Mouse (Mus musculus) right cerebral cortex, postnatal 36 days (tissue): ENCODE measurements around the gene Hist1h4n.

ENCODE experiments used
- DNase-seq, 2 experiments: peaks; one replicate each; pipeline ENCODE4 v3.0.0; 2022; ENCODE audit warnings: low spot score in 2 of 2, mixed read lengths in 1 of 2

Gene Hist1h4n

DNA sequence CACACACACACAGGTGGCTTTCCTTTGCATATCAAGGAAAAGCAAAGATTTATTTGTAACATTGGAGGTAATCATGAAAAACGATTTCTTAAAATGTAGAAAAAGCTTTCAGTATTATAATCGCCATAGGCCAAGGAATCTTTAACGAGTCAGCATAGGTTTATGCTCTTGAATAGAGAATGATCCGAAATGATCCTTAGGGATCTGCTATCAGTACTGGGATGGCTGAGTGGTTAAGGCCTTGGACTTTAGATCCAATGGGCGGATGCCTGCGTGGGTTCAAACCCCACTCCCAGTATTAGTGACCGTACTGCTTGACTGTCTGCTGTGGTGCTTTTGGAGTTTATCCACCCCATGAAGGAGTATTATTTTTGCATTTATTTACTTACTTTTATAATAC lies 36.4 kb downstream of the Hist1h4n start:
- no peak for DNase-seq

GRCm38 (mm10) chr13:21790601-21791283 lies 41.3 kb downstream of the Hist1h4n start:
- DNase-seq = no peak

GRCm38 (mm10) chr13:21789925-21790324 lies 42.1 kb downstream of the Hist1h4n start:
- no peak for DNase-seq

DNA sequence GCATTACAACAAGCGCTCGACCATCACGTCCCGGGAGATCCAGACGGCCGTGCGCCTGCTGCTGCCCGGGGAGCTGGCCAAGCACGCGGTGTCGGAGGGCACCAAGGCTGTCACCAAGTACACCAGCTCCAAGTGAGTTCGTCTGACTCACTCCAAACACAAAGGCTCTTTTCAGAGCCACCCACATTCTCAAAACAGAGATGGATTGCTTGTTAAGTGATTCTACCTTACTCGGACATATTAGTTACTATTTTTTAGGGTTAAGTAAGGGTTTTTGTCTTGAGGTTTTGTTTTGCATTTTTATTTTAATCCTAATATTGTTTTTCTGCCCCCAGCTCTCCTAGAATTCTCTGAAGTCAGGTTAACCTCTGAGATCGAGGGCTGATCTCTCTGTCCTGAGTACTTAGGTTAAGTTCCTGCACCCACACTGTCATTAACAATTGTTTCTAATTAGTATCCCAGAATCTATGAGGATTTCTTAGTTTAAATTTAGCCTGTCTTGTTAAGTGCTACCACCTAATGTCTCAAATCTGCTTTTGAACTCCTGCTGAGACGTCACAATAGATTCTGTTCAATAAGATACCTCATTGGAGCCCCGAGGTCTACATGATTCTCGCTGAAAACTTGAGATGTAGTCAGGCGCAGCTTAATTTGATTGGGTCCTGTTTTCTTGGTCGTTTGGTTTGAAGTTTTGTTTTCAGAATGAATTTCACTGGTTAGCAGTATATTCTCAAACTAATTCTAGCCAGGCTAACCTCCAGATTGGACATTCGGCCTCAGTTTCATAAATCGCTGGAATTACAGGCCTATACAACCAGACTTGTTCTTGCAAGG lies 44.0 kb downstream of the Hist1h4n start:
- DNase-seq = no peak

DNA sequence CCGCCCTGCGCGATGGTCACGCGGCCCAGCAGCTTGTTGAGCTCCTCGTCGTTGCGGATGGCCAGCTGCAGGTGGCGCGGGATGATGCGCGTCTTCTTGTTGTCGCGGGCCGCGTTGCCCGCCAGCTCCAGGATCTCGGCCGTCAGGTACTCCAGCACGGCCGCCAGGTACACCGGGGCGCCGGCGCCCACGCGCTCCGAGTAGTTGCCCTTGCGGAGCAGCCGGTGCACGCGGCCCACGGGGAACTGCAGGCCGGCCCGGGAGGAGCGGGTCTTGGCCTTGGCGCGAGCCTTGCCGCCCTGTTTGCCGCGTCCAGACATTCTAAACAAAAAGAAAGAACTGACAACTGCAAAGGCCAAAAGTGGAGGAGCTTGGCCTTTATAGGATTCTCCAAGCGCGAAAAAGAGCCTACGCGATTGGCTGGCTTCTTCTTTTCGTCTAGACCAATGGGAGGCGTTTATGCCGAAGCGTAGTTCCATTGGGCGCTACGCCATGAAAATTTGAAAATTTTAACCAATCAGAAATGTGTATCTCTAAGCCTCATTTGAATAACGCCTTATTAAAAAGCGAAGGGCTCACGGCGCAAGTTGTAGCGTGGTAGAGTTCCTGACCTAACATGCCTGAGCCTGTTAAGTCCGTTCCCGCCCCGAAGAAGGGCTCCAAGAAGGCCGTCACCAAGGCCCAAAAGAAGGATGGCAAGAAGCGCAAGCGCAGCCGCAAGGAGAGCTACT lies 44.9 kb downstream of the Hist1h4n start, which contains the start of the genes Hist1h2an and Hist1h2bp:
Gene Hist1h2an, minus strand, starts transcription at position 320 of the 731 bp plus-strand sequence.
Gene Hist1h2bp, plus strand, starts transcription at position 563 of the 731 bp plus-strand sequence.
- DNase-seq = peak; percentile 87 to 91

DNA sequence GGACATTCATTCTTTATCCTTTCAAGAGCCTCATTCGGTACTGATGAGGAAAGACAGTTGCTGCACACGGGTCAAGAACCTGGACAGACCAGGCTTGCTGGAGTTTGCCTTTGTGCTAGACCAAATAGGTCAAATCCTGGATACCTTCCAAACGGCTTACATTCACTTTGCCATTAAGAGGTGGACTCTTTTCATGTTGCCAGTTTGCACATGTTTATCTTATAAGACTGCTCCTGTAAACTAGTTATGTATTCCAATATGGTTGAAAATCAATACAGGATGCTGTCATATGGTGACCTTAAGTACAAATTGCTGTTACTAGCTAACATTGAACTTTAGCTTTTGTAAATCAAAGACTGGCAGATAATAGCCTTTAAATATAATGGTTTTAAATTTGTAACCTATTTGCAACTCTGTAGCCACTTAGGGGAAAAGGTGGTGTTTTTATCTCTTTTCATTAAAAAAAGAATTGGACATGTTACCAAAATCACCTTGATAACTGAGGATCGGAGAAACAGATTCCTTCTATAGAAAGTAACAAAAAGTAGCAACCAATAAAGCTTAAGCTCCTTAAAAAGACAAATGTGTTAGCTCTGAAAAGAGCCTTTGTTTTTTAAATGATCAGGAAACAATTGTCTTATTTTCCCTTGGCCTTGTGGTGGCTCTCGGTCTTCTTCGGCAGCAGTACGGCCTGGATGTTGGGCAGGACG lies 45.7 kb downstream of the Hist1h4n start:
- no peak for DNase-seq

DNA sequence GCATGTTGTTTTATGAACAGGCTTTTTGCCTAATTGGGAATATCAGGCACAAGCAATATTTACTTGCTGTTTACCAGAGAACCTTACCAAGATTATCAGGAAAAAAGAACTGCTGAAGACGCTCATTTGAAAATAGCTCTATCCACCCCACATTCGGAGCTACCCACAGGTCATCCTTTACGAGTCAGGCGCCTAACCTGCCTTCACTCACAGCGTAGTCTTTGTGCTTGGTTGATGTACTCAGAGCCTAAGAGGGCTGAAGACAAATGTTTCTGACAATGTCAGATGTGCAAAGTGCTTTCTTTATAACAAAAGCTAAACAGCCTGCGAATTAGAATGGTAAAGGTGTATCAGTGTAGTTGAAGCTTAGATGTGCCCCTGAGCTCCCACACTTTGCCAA lies 47.7 kb downstream of the Hist1h4n start:
- no peak for DNase-seq

GRCm38 (mm10) chr13:21783734-21784161 lies 48.2 kb downstream of the Hist1h4n start:
- DNase-seq = peak; percentile 3

DNA sequence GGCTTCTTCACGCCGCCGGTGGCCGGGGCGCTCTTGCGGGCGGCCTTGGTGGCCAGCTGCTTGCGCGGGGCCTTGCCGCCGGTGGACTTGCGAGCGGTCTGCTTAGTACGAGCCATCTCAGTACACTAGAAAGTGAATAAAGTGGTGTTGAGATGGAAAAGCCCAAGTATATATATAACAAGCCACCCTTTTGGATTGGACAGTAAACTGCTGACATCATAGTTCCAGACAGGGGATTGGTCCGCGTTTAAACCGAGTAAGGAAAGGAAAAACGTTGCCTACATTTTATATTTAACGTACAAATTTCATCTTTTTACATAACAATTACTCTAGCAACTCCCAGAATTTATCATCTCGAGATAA lies 48.8 kb downstream of the Hist1h4n start, which contains the start of gene Hist1h3i:
Gene Hist1h3i, minus strand, starts transcription at position 116 of the 363 bp plus-strand sequence.
- DNase-seq = peak; percentile 55 to 66

DNA sequence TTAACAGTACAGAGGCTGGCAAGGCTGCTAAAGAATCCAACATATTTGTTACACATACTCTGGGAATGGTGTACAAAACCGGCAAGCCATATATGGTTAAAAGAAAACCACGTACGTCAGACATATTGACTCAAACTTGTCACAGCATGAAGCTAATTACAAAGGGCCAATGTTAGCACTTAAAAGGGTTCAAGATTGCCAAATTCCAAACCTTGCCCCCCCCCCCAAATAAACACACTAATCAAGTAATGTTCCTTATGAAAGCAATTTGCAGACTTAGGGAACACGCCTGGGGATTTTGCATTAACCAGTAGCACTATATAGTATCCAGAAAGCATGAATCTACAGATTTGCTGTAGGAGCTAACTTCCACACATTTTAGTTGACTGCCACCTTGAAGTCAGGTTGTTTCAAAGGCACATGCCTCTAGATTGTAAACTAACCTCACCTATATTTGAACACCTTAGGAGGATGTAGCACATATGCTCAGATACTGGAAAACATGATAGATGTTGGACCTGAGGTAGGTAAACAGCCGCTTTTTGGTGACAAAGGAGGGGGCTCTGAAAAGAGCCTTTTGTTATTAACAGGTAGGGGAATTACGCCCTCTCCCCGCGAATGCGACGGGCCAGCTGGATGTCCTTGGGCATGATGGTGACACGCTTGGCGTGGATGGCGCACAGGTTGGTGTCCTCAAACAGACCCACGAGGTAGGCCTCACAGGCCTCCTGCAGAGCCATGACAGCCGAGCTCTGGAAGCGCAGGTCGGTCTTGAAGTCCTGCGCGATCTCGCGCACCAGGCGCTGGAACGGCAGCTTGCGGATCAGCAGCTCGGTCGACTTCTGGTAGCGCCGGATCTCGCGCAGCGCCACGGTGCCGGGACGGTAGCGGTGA lies 49.4 kb downstream of the Hist1h4n start:
- peak; percentile 9 to 11 for DNase-seq
